ENCODE assay signal across 14 mouse cellular contexts in the genomic region with DNA sequence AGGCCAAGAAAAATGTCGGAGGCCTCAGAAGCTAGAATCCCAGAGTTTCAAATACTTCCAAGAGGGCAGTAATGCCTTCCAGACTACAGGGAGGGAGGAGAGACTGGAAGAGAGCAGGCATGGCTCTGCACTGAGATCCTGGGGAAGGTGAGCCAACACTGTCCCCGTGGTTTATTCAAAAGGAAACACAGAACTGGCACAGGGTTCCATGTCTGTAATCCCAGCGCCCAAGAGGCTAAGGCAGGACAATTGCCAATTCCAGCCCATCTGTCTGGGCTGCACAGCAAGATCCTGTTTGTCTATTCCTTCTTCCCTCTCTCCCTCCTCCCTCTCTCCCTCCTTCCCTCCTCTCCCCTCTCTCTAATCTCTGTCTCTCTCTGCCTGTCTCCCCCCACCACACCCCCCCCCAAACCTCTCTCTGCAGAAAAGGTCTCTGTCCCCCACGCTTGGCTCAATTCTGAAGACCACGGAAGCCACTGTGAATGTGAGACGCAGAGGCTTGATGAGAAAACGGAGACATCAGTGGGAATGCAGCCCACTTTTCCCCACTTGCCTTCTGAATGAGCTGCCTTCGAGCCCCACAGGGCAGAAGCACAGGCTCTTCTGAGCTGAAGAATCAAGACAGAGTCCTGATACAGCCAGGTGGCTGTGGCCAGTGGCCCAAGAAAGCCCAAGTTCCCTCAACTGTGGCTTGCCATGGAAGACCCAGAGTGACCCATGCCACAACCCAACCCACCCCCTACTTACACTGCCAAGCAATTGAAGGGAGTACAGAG. TPM values are rescaled to one million over a fixed set of nuclear protein-coding genes. Genes with fewer than 3 reads are reported as not detected.
A peak's percentile ranks its signal among the peaks of the same experiment; 100 is the strongest.
DNase-seq lines count a peak whose midpoint lies in the region; ATAC-seq and TF ChIP-seq lines count a peak whose summit lies in the region.
"Had no signal": no experiment of that assay in that cellular context is flagged by ENCODE, and none has a peak within 500 bp of the region (broad histone marks: within the 10 kb centered on the region; RNA-seq: fewer than 3 reads in every experiment).

No protein-coding gene starts in this region.

- WGBS in forebrain, embryonic 15.5 days, result 57% methylated on average over 8 of the region's 8 CpGs
- 81% methylated on average over 8 of the region's 8 CpGs for WGBS in forebrain, embryonic 12.5 days
- 79% methylated on average over 8 of the region's 8 CpGs for WGBS in midbrain, embryonic 11.5 days
- WGBS in midbrain, embryonic 13.5 days, result 77% methylated on average over 8 of the region's 8 CpGs
- 56% methylated on average over 8 of the region's 8 CpGs for WGBS in midbrain, postnatal 0 days
- WGBS in embryonic facial prominence, embryonic 10.5 days, result 85% methylated on average over 8 of the region's 8 CpGs

- no peaks in the 10 kb centered on the region for H3K27me3 ChIP-seq in forebrain, embryonic 15.5 days
- peaks cover 13% of the 10 kb centered on the region; the same call in 1 of the 2 replicates for H3K27me3 ChIP-seq in forebrain, embryonic 12.5 days
- no peaks in the 10 kb centered on the region; the same call in 1 of the 2 replicates for H3K27me3 ChIP-seq in midbrain, embryonic 11.5 days (ENCODE audit: control insufficient read depth, insufficient read depth, low read length)
- peaks cover 6% of the 10 kb centered on the region; the same call in 1 of the 2 replicates for H3K27me3 ChIP-seq in midbrain, embryonic 13.5 days
- H3K27me3 ChIP-seq in midbrain, postnatal 0 days (ENCODE audit: insufficient read depth, low read length), result no peaks in the 10 kb centered on the region
- H3K27me3 ChIP-seq in embryonic facial prominence, embryonic 10.5 days (replicated peaks; ENCODE audit: low read depth, poor library complexity, severe bottlenecking), result peaks cover 7% of the 10 kb centered on the region; the same call in 1 of the 2 replicates
- H3K27me3 ChIP-seq: limb, embryonic 12.5 days had no signal

- no peak overlapping the region for H3K4me3 ChIP-seq in forebrain, embryonic 15.5 days
- H3K4me3 ChIP-seq in forebrain, embryonic 12.5 days (replicated peaks), result no peak overlapping the region
- no peak overlapping the region for H3K4me3 ChIP-seq in midbrain, embryonic 11.5 days (ENCODE audit: low read depth, low read length)
- H3K4me3 ChIP-seq in midbrain, embryonic 13.5 days (replicated peaks), result no peak overlapping the region
- no peak overlapping the region for H3K4me3 ChIP-seq in midbrain, postnatal 0 days (ENCODE audit: low read depth, low read length)
- no peak overlapping the region for H3K4me3 ChIP-seq in embryonic facial prominence, embryonic 10.5 days
- H3K4me3 ChIP-seq: erythroblast, embryonic 14.5 days; limb, embryonic 12.5 days; liver, embryonic 15.5 days; midbrain, embryonic 12.5 days had no signal

- 0 out of 2 replicates have a peak, but pooled peaks cover 2% of the 10 kb centered on the region for H3K4me1 ChIP-seq in forebrain, embryonic 15.5 days
- H3K4me1 ChIP-seq in forebrain, embryonic 12.5 days, result 0 out of 2 replicates have a peak, but pooled peaks cover 2% of the 10 kb centered on the region
- H3K4me1 ChIP-seq in midbrain, embryonic 11.5 days (ENCODE audit: control insufficient read depth, insufficient read depth, low read length), result no peaks in the 10 kb centered on the region
- no peaks in the 10 kb centered on the region for H3K4me1 ChIP-seq in midbrain, embryonic 13.5 days (replicated peaks)
- no peaks in the 10 kb centered on the region; the same call in 1 of the 2 replicates for H3K4me1 ChIP-seq in midbrain, postnatal 0 days (ENCODE audit: insufficient read depth, low read length)
- H3K4me1 ChIP-seq in embryonic facial prominence, embryonic 10.5 days, result peaks cover 7% of the 10 kb centered on the region; the same call in 1 of the 2 replicates
- H3K4me1 ChIP-seq: limb, embryonic 12.5 days; liver, embryonic 15.5 days; midbrain, embryonic 12.5 days had no signal

- H3K4me2 ChIP-seq in forebrain, embryonic 15.5 days (replicated peaks), result no peak overlapping the region
- no peak overlapping the region for H3K4me2 ChIP-seq in forebrain, embryonic 12.5 days
- no peak overlapping the region for H3K4me2 ChIP-seq in midbrain, embryonic 11.5 days
- H3K4me2 ChIP-seq in midbrain, embryonic 13.5 days (replicated peaks), result no peak overlapping the region
- no peak overlapping the region for H3K4me2 ChIP-seq in midbrain, postnatal 0 days (ENCODE audit: low read depth, low read length, poor library complexity, severe bottlenecking)
- H3K4me2 ChIP-seq: limb, embryonic 12.5 days; liver, embryonic 15.5 days; midbrain, embryonic 12.5 days had no signal

- DNase-seq in midbrain, embryonic 11.5 days (ENCODE audit: low spot score, missing footprints), result peak; percentile 37
- DNase-seq in cerebellum, adult 9-10 months, result peak; percentile 86
- peak; percentile 78 for DNase-seq in midbrain, postnatal 0 days (ENCODE audit: low spot score)
- DNase-seq in layer of hippocampus, adult 9-10 months (ENCODE audit: low spot score), result no peak
- DNase-seq in embryonic facial prominence, embryonic 10.5 days (ENCODE audit: low spot score), result no peak
- DNase-seq: lung, postnatal 36 days; right cerebral cortex, postnatal 14 days had no signal

- H3K36me3 ChIP-seq in forebrain, embryonic 15.5 days, result no peaks in the 10 kb centered on the region
- no peaks in the 10 kb centered on the region for H3K36me3 ChIP-seq in forebrain, embryonic 12.5 days (replicated peaks)
- no peaks in the 10 kb centered on the region for H3K36me3 ChIP-seq in midbrain, embryonic 11.5 days (ENCODE audit: control insufficient read depth, insufficient read depth, low read length)
- no peaks in the 10 kb centered on the region for H3K36me3 ChIP-seq in midbrain, embryonic 13.5 days
- no peaks in the 10 kb centered on the region for H3K36me3 ChIP-seq in midbrain, postnatal 0 days (ENCODE audit: insufficient read depth, low read length)
- H3K36me3 ChIP-seq in embryonic facial prominence, embryonic 10.5 days (replicated peaks), result no peaks in the 10 kb centered on the region
- H3K36me3 ChIP-seq: limb, embryonic 12.5 days; liver, embryonic 15.5 days; midbrain, embryonic 12.5 days had no signal

- peak; percentile 51; the same call in 1 of the 2 replicates for ATAC-seq in forebrain, embryonic 15.5 days (replicated peaks)
- no peak for ATAC-seq in forebrain, embryonic 12.5 days (ENCODE audit: low FRiP score)
- no peak for ATAC-seq in midbrain, embryonic 11.5 days (ENCODE audit: low FRiP score)
- ATAC-seq in midbrain, embryonic 13.5 days, result no peak
- no peak for ATAC-seq in midbrain, postnatal 0 days (ENCODE audit: low FRiP score)

- H3K27ac ChIP-seq in forebrain, embryonic 15.5 days (replicated peaks), result no peak overlapping the region
- H3K27ac ChIP-seq in forebrain, embryonic 12.5 days, result no peak overlapping the region
- H3K27ac ChIP-seq in midbrain, embryonic 11.5 days (ENCODE audit: low read depth, low read length), result no peak overlapping the region
- H3K27ac ChIP-seq in midbrain, embryonic 13.5 days, result no peak overlapping the region
- no peak overlapping the region for H3K27ac ChIP-seq in midbrain, postnatal 0 days (ENCODE audit: low read depth, low read length)
- no peak overlapping the region for H3K27ac ChIP-seq in embryonic facial prominence, embryonic 10.5 days (replicated peaks)
- H3K27ac ChIP-seq: limb, embryonic 12.5 days; liver, embryonic 15.5 days; midbrain, embryonic 12.5 days had no signal

- no peak for TF ChIP-seq CTCF in midbrain, postnatal 0 days (IDR thresholded peaks at IDR 0.05)

- no peaks in the 10 kb centered on the region for H3K9me3 ChIP-seq in forebrain, embryonic 15.5 days
- H3K9me3 ChIP-seq in forebrain, embryonic 12.5 days, result no peaks in the 10 kb centered on the region
- H3K9me3 ChIP-seq in midbrain, embryonic 11.5 days (ENCODE audit: control insufficient read depth, low read length), result no peaks in the 10 kb centered on the region
- H3K9me3 ChIP-seq in midbrain, embryonic 13.5 days, result no peaks in the 10 kb centered on the region
- H3K9me3 ChIP-seq in midbrain, postnatal 0 days (ENCODE audit: low read length), result no peaks in the 10 kb centered on the region
- H3K9me3 ChIP-seq in embryonic facial prominence, embryonic 10.5 days, result no peaks in the 10 kb centered on the region
- H3K9me3 ChIP-seq: limb, embryonic 12.5 days; liver, embryonic 15.5 days; midbrain, embryonic 12.5 days had no signal

- no peak overlapping the region for H3K9ac ChIP-seq in forebrain, embryonic 15.5 days (replicated peaks)
- H3K9ac ChIP-seq in forebrain, embryonic 12.5 days, result no peak overlapping the region
- H3K9ac ChIP-seq in midbrain, embryonic 11.5 days (ENCODE audit: low read length), result no peak overlapping the region
- no peak overlapping the region for H3K9ac ChIP-seq in midbrain, embryonic 13.5 days (replicated peaks)
- H3K9ac ChIP-seq in midbrain, postnatal 0 days (replicated peaks; ENCODE audit: low read length, poor library complexity, severe bottlenecking), result no peak overlapping the region
- H3K9ac ChIP-seq: limb, embryonic 12.5 days; liver, embryonic 15.5 days; midbrain, embryonic 12.5 days had no signal

RNA-seq across cellular contexts. Expression of gene Rftn1, which starts 8.8 kb away (rescaled TPM):
- polyA plus RNA-seq in forebrain, embryonic 15.5 days (2015; fragmentation: Nextera tagmentation; extraction: Ambion mirVana), result 21.9 and 23.6 TPM in 2 replicates
- polyA plus RNA-seq in forebrain, embryonic 12.5 days (2016; fragmentation: Nextera tagmentation; extraction: Ambion mirVana), result 13.4 and 15.4 TPM in 2 replicates
- 3.5 and 4.3 TPM in 2 replicates for polyA plus RNA-seq in midbrain, embryonic 11.5 days (2014; fragmentation: Nextera tagmentation; extraction: Ambion mirVana)
- 10.9 and 12.2 TPM in 2 replicates for polyA plus RNA-seq in midbrain, embryonic 13.5 days (2015; fragmentation: Nextera tagmentation; extraction: Ambion mirVana)
- total RNA-seq in midbrain, postnatal 0 days (2014; rRNA removed), result 44.3 and 46.4 TPM in 2 replicates
- polyA plus RNA-seq in midbrain, postnatal 0 days (2015; fragmentation: Nextera tagmentation; extraction: Ambion mirVana), result 23.8 and 28.2 TPM in 2 replicates
- polyA plus RNA-seq in embryonic facial prominence, embryonic 10.5 days (2016; fragmentation: Nextera tagmentation; extraction: Ambion mirVana), result 4.4 and 6.6 TPM in 2 replicates

Comparison
In these comparisons a context has a peak if more than half of its experiments do, and no peak if none do; other contexts are left out.
1. DNase-seq: peak in midbrain, embryonic 11.5 days (single experiment), cerebellum, adult 9-10 months (single experiment) and midbrain, postnatal 0 days (single experiment); none in layer of hippocampus, adult 9-10 months (single experiment) and embryonic facial prominence, embryonic 10.5 days (single experiment).